Mouse (Mus musculus) kidney, adult 8-10 months (tissue): ENCODE results near the gene D1Pas1.

Experiments
- DNase-seq, 2 experiments: peaks; one replicate each; pipeline ENCODE4 v3.0.0; 2022

D1Pas1 gene

GRCm38 (mm10) chr1:186967201-186967812 lies at the start of gene D1Pas1:
TSS of gene D1Pas1 (plus strand) at chr1:186967416.
- DNase-seq: no peak

GRCm38 (mm10) chr1:186922489-186923370 lies 44.5 kb upstream of the D1Pas1 start:
- DNase-seq: no peak

- no peak for DNase-seq
Measured at GRCm38 (mm10) chr1:186924027-186924426, 43.2 kb upstream of the D1Pas1 start.

- DNase-seq: no peak
Measured at GRCm38 (mm10) chr1:186925411-186925810, 41.8 kb upstream of the D1Pas1 start.

- DNase-seq: no peak
Measured at GRCm38 (mm10) chr1:186926316-186926949, 40.8 kb upstream of the D1Pas1 start.

GRCm38 (mm10) chr1:186926950-186927316 lies 40.3 kb upstream of the D1Pas1 start:
- DNase-seq: no peak

GRCm38 (mm10) chr1:186927494-186927893 lies 39.7 kb upstream of the D1Pas1 start:
- no peak for DNase-seq

- DNase-seq: no peak
Measured at GRCm38 (mm10) chr1:186930160-186930887, 36.9 kb upstream of the D1Pas1 start.

GRCm38 (mm10) chr1:186930888-186931233 lies 36.4 kb upstream of the D1Pas1 start:
- DNase-seq: no peak

- no peak for DNase-seq
Measured at GRCm38 (mm10) chr1:186934205-186934604, 33.0 kb upstream of the D1Pas1 start.

GRCm38 (mm10) chr1:186952381-186952780 lies 14.8 kb upstream of the D1Pas1 start:
- no peak for DNase-seq

- DNase-seq: no peak
Measured at GRCm38 (mm10) chr1:186954591-186954990, 12.6 kb upstream of the D1Pas1 start.

GRCm38 (mm10) chr1:186959380-186959779 lies 7.8 kb upstream of the D1Pas1 start:
- peak in 1 of 2 experiments; percentile 13 for DNase-seq

GRCm38 (mm10) chr1:186964143-186964875 lies 2.9 kb upstream of the D1Pas1 start:
- DNase-seq: no peak

GRCm38 (mm10) chr1:186967926-186968325 lies 710 bp downstream of the D1Pas1 start:
- DNase-seq: no peak

- DNase-seq: no peak
Measured at GRCm38 (mm10) chr1:186976937-186977540, 9.8 kb downstream of the D1Pas1 start.

GRCm38 (mm10) chr1:186977801-186978200 lies 10.6 kb downstream of the D1Pas1 start:
- no peak for DNase-seq

- no peak for DNase-seq
Measured at GRCm38 (mm10) chr1:186979465-186979864, 12.2 kb downstream of the D1Pas1 start.

- DNase-seq: no peak
Measured at GRCm38 (mm10) chr1:186980503-186980902, 13.3 kb downstream of the D1Pas1 start.

- DNase-seq: no peak
Measured at GRCm38 (mm10) chr1:186985131-186985530, 17.9 kb downstream of the D1Pas1 start.

- DNase-seq: no peak
Measured at GRCm38 (mm10) chr1:186986086-186986485, 18.9 kb downstream of the D1Pas1 start.

GRCm38 (mm10) chr1:186986506-186986905 lies 19.3 kb downstream of the D1Pas1 start:
- no peak for DNase-seq
